ENCODE assay signal across 12 mouse cellular contexts in the genomic region with DNA sequence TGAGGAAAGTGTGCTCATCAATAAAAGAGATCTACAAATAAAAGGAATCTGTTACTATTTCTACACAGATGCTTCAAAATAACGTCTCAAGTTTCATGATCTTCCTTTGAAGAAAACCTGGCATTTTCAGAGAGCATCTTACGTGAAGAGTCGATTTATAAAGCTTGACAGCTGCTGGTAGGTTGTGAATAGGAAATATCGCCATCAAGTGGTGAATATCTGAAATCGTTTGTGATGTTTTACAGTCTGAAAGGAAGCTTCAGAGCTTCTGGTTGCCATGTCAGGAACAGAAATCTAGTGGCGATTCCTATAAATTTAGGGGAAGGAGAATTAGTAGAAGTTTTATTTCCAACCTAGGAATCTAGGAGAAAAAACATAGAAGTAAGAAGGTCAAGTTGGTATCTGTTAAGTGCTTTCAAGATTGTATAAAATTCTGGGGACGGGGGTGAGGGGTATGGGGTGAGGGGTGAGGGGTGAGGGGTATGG. TPM values are rescaled to one million over a fixed set of nuclear protein-coding genes. Genes with fewer than 3 reads are reported as not detected.
DNase-seq lines count a peak whose midpoint lies in the region; ATAC-seq and TF ChIP-seq lines count a peak whose summit lies in the region.
"Had no signal": no experiment of that assay in that cellular context is flagged by ENCODE, and none has a peak within 500 bp of the region (broad histone marks: within the 10 kb centered on the region; RNA-seq: fewer than 3 reads in every experiment).

A gene (minus strand): TSS at position 436 of the 486 bp plus-strand sequence.

- peaks cover 31% of the 10 kb centered on the region; the same call in 1 of the 2 replicates for H3K4me1 ChIP-seq in cerebellum, adult 2 months (ENCODE audit: control insufficient read depth, insufficient read depth, low read length)
- H3K4me1 ChIP-seq in embryonic facial prominence, embryonic 14.5 days (ENCODE audit: control insufficient read depth, insufficient read depth, low read length) = no peaks in the 10 kb centered on the region
- H3K4me1 ChIP-seq: heart, embryonic 10.5 days had no signal

- no peak for TF ChIP-seq POLR2A in cerebellum, adult 2 months (IDR thresholded peaks at IDR 0.05; ENCODE audit: borderline replicate concordance, insufficient read depth, low read length)

- H3K27ac ChIP-seq in cerebellum, adult 2 months (ENCODE audit: insufficient read depth, low read length) = peak within 1 kb of the TSS; percentile 70
- H3K27ac ChIP-seq in embryonic facial prominence, embryonic 14.5 days (replicated peaks; ENCODE audit: low read depth, low read length) = no peak within 1 kb of the TSS
- H3K27ac ChIP-seq: heart, embryonic 10.5 days had no signal

- H3K9me3 ChIP-seq in embryonic facial prominence, embryonic 14.5 days (ENCODE audit: control insufficient read depth, low read length) = no peaks in the 10 kb centered on the region
- H3K9me3 ChIP-seq: heart, embryonic 10.5 days had no signal

- H3K4me2 ChIP-seq in embryonic facial prominence, embryonic 14.5 days (ENCODE audit: low read depth, low read length) = no peak within 1 kb of the TSS

- H3K4me3 ChIP-seq in cerebellum, adult 2 months (replicated peaks; ENCODE audit: insufficient read depth, low read depth, low read length) = no peak within 1 kb of the TSS
- no peak within 1 kb of the TSS for H3K4me3 ChIP-seq in embryonic facial prominence, embryonic 14.5 days (ENCODE audit: low read depth, low read length)
- H3K4me3 ChIP-seq: heart, embryonic 10.5 days; myocyte had no signal

- DNase-seq in cerebellum, adult 2 months = peak in 1 of 2 experiments; percentile 75
- DNase-seq in cerebellum, adult 18-20 months = no peak
- peak; percentile 9 for DNase-seq in layer of hippocampus, adult 11-12 months (ENCODE audit: low spot score)
- DNase-seq in layer of hippocampus, adult 8-10 months (ENCODE audit: low spot score in 2 of 2) = no peak
- peak; percentile 53 for DNase-seq in ES-CJ7 (ENCODE audit: low read depth, low spot score)
- DNase-seq in embryonic facial prominence, embryonic 14.5 days (ENCODE audit: low spot score) = peak; percentile 16
- DNase-seq in adrenal gland, postnatal 4 days (ENCODE audit: low spot score in 2 of 2) = no peak
- no peak for DNase-seq in heart, adult 8-10 months (ENCODE audit: low spot score)

- H3K27me3 ChIP-seq in cerebellum, adult 2 months (ENCODE audit: control insufficient read depth, insufficient read depth, low read length) = no peaks in the 10 kb centered on the region
- no peaks in the 10 kb centered on the region for H3K27me3 ChIP-seq in embryonic facial prominence, embryonic 14.5 days (replicated peaks; ENCODE audit: control insufficient read depth, insufficient read depth, low read length)

- TF ChIP-seq CTCF in cerebellum, adult 2 months (IDR thresholded peaks at IDR 0.05; ENCODE audit: borderline replicate concordance, insufficient read depth, low read depth, low read length) = no peak

- H3K36me3 ChIP-seq in embryonic facial prominence, embryonic 14.5 days (ENCODE audit: control insufficient read depth, insufficient read depth, low read length) = no peaks in the 10 kb centered on the region
- H3K36me3 ChIP-seq: heart, embryonic 10.5 days had no signal

- ATAC-seq in embryonic facial prominence, embryonic 14.5 days (ENCODE audit: low read depth) = no peak

- no peak within 1 kb of the TSS for H3K9ac ChIP-seq in embryonic facial prominence, embryonic 14.5 days (ENCODE audit: low read depth, low read length)

- 14% methylated on average over 7 of the region's 7 CpGs for WGBS in cerebellum, adult 2 months
- WGBS in embryonic facial prominence, embryonic 14.5 days = 35% methylated on average over 7 of the region's 7 CpGs

RNA-seq across cellular contexts. Expression of the gene that starts here (rescaled TPM):
- 0.11 and 0.44 TPM in 2 replicates for polyA plus RNA-seq in cerebellum, adult 2 months (2012; rRNA removed)
- not detected for total RNA-seq in layer of hippocampus, adult 8-10 months (2022)
- 0.17 and 1.6 TPM in 2 replicates for polyA plus RNA-seq in embryonic facial prominence, embryonic 14.5 days (2014; fragmentation: Nextera tagmentation; extraction: Ambion mirVana)
- not detected for total RNA-seq in adrenal gland, postnatal 4 days (2021)
- total RNA-seq in heart, adult 8-10 months (2022) = not detected
- polyA plus RNA-seq: C2C12; heart, embryonic 10.5 days; myocyte; spleen, adult 2 months had no signal

Comparison
In these comparisons a context has a peak if more than half of its experiments do, and no peak if none do; other contexts are left out.
1. DNase-seq: peak in layer of hippocampus, adult 11-12 months (single experiment), ES-CJ7 (single experiment) and embryonic facial prominence, embryonic 14.5 days (single experiment); none in cerebellum, adult 18-20 months (0 of 2), layer of hippocampus, adult 8-10 months (0 of 2), adrenal gland, postnatal 4 days (0 of 2) and heart, adult 8-10 months (single experiment).